Mouse (Mus musculus): ENCODE results near the gene Fam192a. TPM values are rescaled to one million over a fixed set of nuclear protein-coding genes. Genes with fewer than 3 reads are reported as not detected.
A peak's percentile ranks its signal among the peaks of the same experiment; 100 is the strongest.

Fam192a gene
- total RNA-seq, 2 experiments from 2014 or later: 20.6 to 24.8 TPM

DNA sequence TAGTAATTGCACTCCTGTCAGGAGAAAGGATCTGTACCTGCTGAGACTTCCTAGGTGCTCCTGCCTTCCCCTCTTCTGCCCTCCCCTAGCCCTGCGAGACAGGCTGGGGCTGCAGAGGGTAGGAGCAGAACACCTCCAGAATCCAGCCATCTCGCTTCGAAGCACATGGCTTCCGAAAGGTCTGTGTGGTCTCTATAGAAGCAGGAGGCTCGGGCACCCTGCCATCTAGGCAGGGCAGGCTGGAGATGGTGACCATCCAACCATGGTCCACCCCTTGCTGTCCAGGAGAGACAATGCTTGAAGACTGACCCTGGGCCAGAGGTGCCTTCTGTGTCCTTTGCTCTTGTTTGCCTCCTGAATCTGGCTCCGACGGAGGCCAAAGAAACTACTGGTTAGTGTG lies 66.2 kb downstream of the Fam192a start:
- intact Hi-C loops (cut with DNase I): no loop called here
- no peak for DNase-seq

DNA sequence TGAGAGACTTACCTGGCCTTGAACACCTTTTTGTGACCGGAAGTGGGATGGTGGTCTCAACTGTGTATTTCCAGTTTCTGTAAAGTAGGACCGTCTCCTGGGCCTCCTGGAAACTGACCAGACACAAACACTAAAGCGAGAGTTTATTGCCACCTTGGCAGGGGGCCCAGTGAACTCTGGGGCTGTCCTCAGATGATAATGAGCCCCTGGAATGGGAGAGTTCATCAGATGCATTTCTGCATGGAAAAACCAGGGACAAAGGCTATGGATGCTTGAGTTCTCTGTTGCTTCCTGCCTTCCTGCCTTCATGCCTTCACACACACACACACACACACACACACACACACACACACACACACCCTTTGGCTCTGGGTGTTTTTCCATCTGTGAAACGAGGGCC lies 67.2 kb downstream of the Fam192a start:
- DNase-seq: no peak
- intact Hi-C loops (cut with DNase I): loop anchor here (5.0 kb wide), 1 partner anchor 278 kb away; the partner anchor contains the start of gene Ccl17

- intact Hi-C loops (cut with DNase I): loop anchor here (5.0 kb wide), 1 partner anchor 279 kb away; the partner anchor contains the start of gene Ccl17
- DNase-seq: peak; percentile 77 to 80
Observed at GRCm38 (mm10) chr8:94532873-94533671, 68.7 kb downstream of the Fam192a start, which contains the start of gene Cpne2. Cpne2 (plus strand) TSS chr8:94532990.

GRCm38 (mm10) chr8:94532525-94532872 lies 69.3 kb downstream of the Fam192a start:
- DNase-seq: no peak
- intact Hi-C loops (cut with DNase I): loop anchor here (5.0 kb wide), 1 partner anchor 280 kb away; the partner anchor contains the start of gene Ccl17

- intact Hi-C loops (cut with DNase I): loop anchor here (5.0 kb wide), 1 partner anchor 280 kb away; the partner anchor contains the start of gene Ccl17
- no peak for DNase-seq
Observed at GRCm38 (mm10) chr8:94532000-94532399, 69.8 kb downstream of the Fam192a start.

- no peak for DNase-seq
- intact Hi-C loops (cut with DNase I): loop anchor here (5.0 kb wide), 1 partner anchor 282 kb away; the partner anchor contains the start of gene Ccl17
Observed at GRCm38 (mm10) chr8:94530643-94531042, 71.2 kb downstream of the Fam192a start.

GRCm38 (mm10) chr8:94529875-94530274 lies 71.9 kb downstream of the Fam192a start:
- intact Hi-C loops (cut with DNase I): loop anchor here (2.0 to 5.0 kb wide), 2 partner anchors 173 to 282 kb away; partner anchors contain the start of gene Ccl17
- DNase-seq: no peak

DNA sequence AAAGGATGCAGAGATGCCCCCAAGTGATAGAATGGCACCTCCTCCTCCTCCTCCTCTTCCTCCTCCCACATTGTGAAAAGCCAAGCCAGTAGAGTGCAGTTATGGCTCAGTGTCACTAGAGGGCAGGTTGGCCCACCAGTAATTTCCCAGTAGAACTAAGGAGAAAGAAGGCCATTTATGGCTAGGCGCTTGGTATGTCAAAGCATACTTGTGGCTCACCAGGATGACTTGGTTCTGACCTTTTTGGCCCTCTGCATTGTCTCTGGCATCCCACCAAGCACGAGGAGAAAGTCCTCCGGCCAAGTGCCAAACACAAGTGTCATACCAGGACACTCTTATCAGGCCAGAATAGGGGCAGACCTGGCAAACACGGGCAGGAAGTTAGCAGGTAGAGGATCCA lies 73.6 kb downstream of the Fam192a start:
- intact Hi-C loops (cut with DNase I): loop anchor here (1.0 to 2.0 kb wide), 2 partner anchors 56 to 175 kb away; no protein-coding TSS in a partner anchor
- peak; percentile 54 to 57 for DNase-seq

DNA sequence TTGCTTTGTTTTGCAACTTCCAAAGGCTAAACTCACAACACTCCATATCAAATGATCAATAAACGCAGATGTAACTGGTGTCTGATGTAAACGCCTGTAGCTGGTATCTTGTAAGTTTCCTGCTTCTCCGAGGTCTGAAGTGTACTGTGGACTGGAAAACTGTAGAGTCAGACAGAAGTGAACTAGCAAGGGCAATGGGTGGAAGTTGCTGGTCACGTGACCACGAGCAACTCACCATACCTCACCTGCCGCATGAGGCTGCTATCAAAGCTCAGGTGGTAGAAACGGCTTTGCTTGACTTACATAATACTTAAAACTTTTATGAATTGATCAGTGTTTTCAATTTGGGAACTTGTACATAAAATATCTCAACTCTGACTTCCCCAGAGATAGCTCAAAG lies 74.6 kb downstream of the Fam192a start:
- intact Hi-C loops (cut with DNase I): no loop called here
- no peak for DNase-seq

- DNase-seq: no peak
- intact Hi-C loops (cut with DNase I): no loop called here
Observed at GRCm38 (mm10) chr8:94524554-94524953, 77.2 kb downstream of the Fam192a start.

Other genes with a start within 250 kb of the Fam192a start
- gene Herpud1, start 215.6 kb downstream of the Fam192a start, total RNA-seq (2021): 100 to 1,000 TPM; 281 to 377 TPM
- 1 to 10 TPM; 1.2 to 2.0 TPM for gene Nlrc5, start 167.6 kb downstream of the Fam192a start, total RNA-seq (2021)
- 1 to 10 TPM; 3.6 to 4.2 TPM for gene Cpne2, start 69.0 kb downstream of the Fam192a start, total RNA-seq (2021)
- gene Rspry1, start 60 bp downstream of the Fam192a start, total RNA-seq (2021): 10 to 100 TPM; 12.4 to 12.7 TPM
- gene Arl2bp, start 64.6 kb upstream of the Fam192a start, total RNA-seq (2021): 10 to 100 TPM; 90.4 to 96.5 TPM
- gene Pllp, start 94.3 kb upstream of the Fam192a start, total RNA-seq (2021): under 1 TPM; 0.31 to 0.38 TPM
- not detected for gene Ccl22, start 143.6 kb upstream of the Fam192a start, total RNA-seq (2021)
- gene Cx3cl1, start 170.0 kb upstream of the Fam192a start, total RNA-seq (2021): 1 to 10 TPM; 2.9 to 4.4 TPM
- gene Ccl17, start 208.5 kb upstream of the Fam192a start, total RNA-seq (2021): not detected
- gene Coq9, start 236.3 kb upstream of the Fam192a start, total RNA-seq (2021): 100 to 1,000 TPM; 536 to 626 TPM
- gene Ciapin1, start 236.4 kb upstream of the Fam192a start, total RNA-seq (2021): 10 to 100 TPM; 73.7 to 91.4 TPM